Mouse (Mus musculus): ENCODE measurements around the gene 4930539E08Rik. TPM values are rescaled to one million over a fixed set of nuclear protein-coding genes. Genes with fewer than 3 reads are reported as not detected.

4930539E08Rik gene
- total RNA-seq, 2 experiments from 2014 or later = 4.0 to 4.1 TPM

GRCm38 (mm10) chr17:28940776-28941555, 25.8 kb upstream of the 4930539E08Rik start:
- TF ChIP-seq CTCF (conservative IDR thresholded peaks at IDR 0.05) = no peak
- peak in 1 of 2 experiments; percentile 2 for DNase-seq (ENCODE audit: low spot score in 2 of 2)
- Histone ChIP-seq H3K27ac (no peak overlapping the region), H3K4me3 (no peak overlapping the region)

GRCm38 (mm10) chr17:28936622-28937345, 21.7 kb upstream of the 4930539E08Rik start:
- TF ChIP-seq CTCF (conservative IDR thresholded peaks at IDR 0.05) = peak; percentile 76
- Histone ChIP-seq H3K27ac (no peak overlapping the region), H3K4me3 (no peak overlapping the region)
- DNase-seq (ENCODE audit: low spot score in 2 of 2) = no peak

- no peak for DNase-seq (ENCODE audit: low spot score in 2 of 2)
- Histone ChIP-seq H3K27ac (no peak overlapping the region), H3K4me3 (no peak overlapping the region)
- TF ChIP-seq CTCF (conservative IDR thresholded peaks at IDR 0.05) = no peak
These were observed 21.0 kb upstream of the 4930539E08Rik start for GRCm38 (mm10) chr17:28936133-28936532.

GRCm38 (mm10) chr17:28934120-28934916, 19.2 kb upstream of the 4930539E08Rik start:
- Histone ChIP-seq H3K27ac (no peak overlapping the region), H3K4me3 (no peak overlapping the region)
- no peak for TF ChIP-seq CTCF (conservative IDR thresholded peaks at IDR 0.05)
- DNase-seq (ENCODE audit: low spot score in 2 of 2) = no peak

GRCm38 (mm10) chr17:28932274-28932673, 17.1 kb upstream of the 4930539E08Rik start:
- DNase-seq (ENCODE audit: low spot score in 2 of 2) = no peak
- no peak overlapping the region for H3K27ac ChIP-seq
- no peak overlapping the region for H3K4me3 ChIP-seq
- TF ChIP-seq CTCF (conservative IDR thresholded peaks at IDR 0.05) = no peak

- Histone ChIP-seq H3K27ac (no peak overlapping the region), H3K4me3 (no peak overlapping the region)
- TF ChIP-seq CTCF (conservative IDR thresholded peaks at IDR 0.05) = no peak
- DNase-seq (ENCODE audit: low spot score in 2 of 2) = peak in 1 of 2 experiments; percentile 4
These were observed 16.5 kb upstream of the 4930539E08Rik start for GRCm38 (mm10) chr17:28931436-28932211.

GRCm38 (mm10) chr17:28930392-28931074, 15.4 kb upstream of the 4930539E08Rik start:
- peak; percentile 35 to 59 for DNase-seq (ENCODE audit: low spot score in 2 of 2)
- TF ChIP-seq CTCF (conservative IDR thresholded peaks at IDR 0.05) = peak; percentile 63
- H3K27ac ChIP-seq = peak overlapping the region; percentile 19; the same call in 1 of the 2 replicates
- H3K4me3 ChIP-seq = no peak overlapping the region; the same call in 1 of the 2 replicates

GRCm38 (mm10) chr17:28929369-28929768, 14.2 kb upstream of the 4930539E08Rik start:
- H3K4me3 ChIP-seq = no peak overlapping the region
- TF ChIP-seq CTCF (conservative IDR thresholded peaks at IDR 0.05) = no peak
- H3K27ac ChIP-seq = no peak overlapping the region
- peak in 1 of 2 experiments; percentile 7 for DNase-seq (ENCODE audit: low spot score in 2 of 2)

- Histone ChIP-seq H3K27ac (no peak overlapping the region), H3K4me3 (no peak overlapping the region)
- no peak for TF ChIP-seq CTCF (conservative IDR thresholded peaks at IDR 0.05)
- peak in 1 of 2 experiments; percentile 4 for DNase-seq (ENCODE audit: low spot score in 2 of 2)
These were observed 12.9 kb upstream of the 4930539E08Rik start for GRCm38 (mm10) chr17:28928004-28928403.

- peak; percentile 92 for TF ChIP-seq CTCF (conservative IDR thresholded peaks at IDR 0.05)
- H3K4me3 ChIP-seq = no peak overlapping the region
- peak overlapping the region; percentile 28; the same call in 1 of the 2 replicates for H3K27ac ChIP-seq
- DNase-seq (ENCODE audit: low spot score in 2 of 2) = peak; percentile 40 to 62
These were observed 11.9 kb upstream of the 4930539E08Rik start for GRCm38 (mm10) chr17:28926866-28927635.

- TF ChIP-seq CTCF (conservative IDR thresholded peaks at IDR 0.05) = peak; percentile 96
These were observed 11.3 kb upstream of the 4930539E08Rik start for GRCm38 (mm10) chr17:28926380-28926779.

More at GRCm38 (mm10) chr17:28926380-28926779, 11.3 kb upstream of the 4930539E08Rik start:
- no peak overlapping the region for H3K4me3 ChIP-seq
- H3K27ac ChIP-seq = 0 out of 2 replicates have a peak overlapping the region, but pooled peaks have one; percentile 2
- DNase-seq (ENCODE audit: low spot score in 2 of 2) = peak; percentile 71 to 85

Measured in layer of hippocampus, adult 2 months (tissue).